Mouse (Mus musculus): ENCODE measurements at regions not wholly inside any gene's neighbourhood (a gene's known extent, or its start where the extent isn't known, plus 50 kb on each side); places are given as distances from the start of the nearest gene placed in this dataset.

- H3K27ac ChIP-seq: no peak overlapping the region
- no peaks in the 10 kb centered on the region for H3K4me1 ChIP-seq
- no peaks in the 10 kb centered on the region for H3K9me3 ChIP-seq
- H3K27me3 ChIP-seq (replicated peaks): no peaks in the 10 kb centered on the region
- no peak overlapping the region for H3K4me3 ChIP-seq
- ATAC-seq (ENCODE audit: low FRiP score, low read depth): no peak
- 82% methylated on average over 8 of the region's 8 CpGs for WGBS
- no peak overlapping the region for H3K9ac ChIP-seq
- H3K36me3 ChIP-seq: no peaks in the 10 kb centered on the region
- no peak overlapping the region for H3K4me2 ChIP-seq (replicated peaks)
These were observed 220.5 kb upstream of the Api5 start for GRCm38 (mm10) chr2:94658426-94658825.

Measured in neural tube, embryonic 12.5 days (tissue).